Mouse (Mus musculus): ENCODE measurements around the gene Vmn1r116.
"Not testable (repeated sequence)": the region's sequence is repeated elsewhere in the genome, so short reads cannot be mapped to it uniquely, and the experiment has no call there.

Gene Vmn1r116

GRCm38 (mm10) chr7:20871956-20872355 is at the start of gene Vmn1r116:
Gene Vmn1r116, plus strand, starts transcription at chr7:20872256.
- DNase-seq (ENCODE audit: low read depth) = not testable (repeated sequence)

- not testable (repeated sequence) for DNase-seq (ENCODE audit: low read depth)
Measured at GRCm38 (mm10) chr7:20844885-20845284, 27.2 kb upstream of the Vmn1r116 start, which contains the start of gene Vmn1r115. Gene Vmn1r115, minus strand, starts transcription at chr7:20844985.

- DNase-seq (ENCODE audit: low read depth) = not testable (repeated sequence)
Measured at GRCm38 (mm10) chr7:20884021-20884420, 12.0 kb downstream of the Vmn1r116 start, which contains the start of gene Vmn1r117. Gene Vmn1r117, minus strand, starts transcription at chr7:20884121.

- not testable (repeated sequence) for DNase-seq (ENCODE audit: low read depth)
Measured at GRCm38 (mm10) chr7:20912247-20912646, 40.2 kb downstream of the Vmn1r116 start, which contains the start of gene Vmn1r118. Gene Vmn1r118, minus strand, starts transcription at chr7:20912347.

All from naive thymus-derived CD4-positive, alpha-beta T cell, adult 2 months (primary cell).